Mouse (Mus musculus) Muller cell, postnatal 12 days (primary cell): Measurements from ENCODE around the gene Nbr1.
"Not testable (repeated sequence)": the region's sequence is repeated elsewhere in the genome, so short reads cannot be mapped to it uniquely, and the experiment has no call there.

Source experiments
- DNase-seq: peaks from one replicate; pipeline ENCODE4 v3.0.0-alpha.2; 2015; ENCODE audit errors: inconsistent ontology term

Nbr1 gene

DNA sequence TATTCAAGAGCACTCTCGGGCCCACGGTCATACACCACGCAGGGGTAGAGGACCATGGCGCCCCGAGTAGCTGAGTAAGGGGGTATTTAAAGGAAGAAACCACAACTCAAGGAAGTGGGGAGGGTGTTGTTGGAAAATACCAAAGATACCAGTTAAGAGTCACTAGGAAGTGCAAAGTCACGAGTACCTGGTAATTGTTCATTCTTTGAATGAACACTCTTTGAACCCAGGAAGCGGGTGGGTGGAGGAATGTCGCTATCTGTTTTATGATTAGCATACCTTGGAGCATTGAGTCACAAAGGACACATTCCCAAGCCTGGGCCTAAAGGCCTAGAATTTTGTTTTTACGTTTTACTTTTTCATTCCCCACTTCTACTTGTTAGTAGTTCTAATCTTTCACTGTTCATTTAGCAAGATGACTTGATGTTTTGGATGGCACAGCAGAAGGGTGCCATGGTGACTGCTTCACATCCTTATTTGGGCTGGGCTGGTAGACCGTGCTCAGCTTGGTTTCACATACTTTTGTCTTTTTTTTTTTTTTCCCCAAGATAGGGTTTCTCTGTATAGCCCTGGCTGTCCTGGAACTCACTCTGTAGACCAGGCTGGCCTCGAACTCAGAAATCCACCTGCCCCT is 68.2 kb downstream of the Nbr1 start:
- not testable (repeated sequence) for DNase-seq

DNA sequence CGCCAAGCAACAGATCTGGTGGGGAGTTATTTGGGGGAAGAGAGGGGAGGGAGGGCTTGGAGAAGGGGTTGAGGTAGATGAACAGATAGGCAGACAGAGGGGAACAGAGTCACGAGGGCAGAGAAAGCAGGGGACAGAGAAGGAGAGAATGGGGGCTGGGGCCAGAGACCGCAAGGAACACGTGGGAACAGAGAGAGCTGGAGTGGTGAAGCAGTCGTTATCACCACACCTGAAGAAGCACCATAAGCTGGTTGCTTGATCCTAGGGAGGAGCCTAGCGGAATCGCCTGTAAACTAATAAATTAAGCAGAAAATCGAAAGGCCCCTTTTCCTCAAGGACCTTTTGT is 74.7 kb downstream of the Nbr1 start:
- DNase-seq = no peak

DNA sequence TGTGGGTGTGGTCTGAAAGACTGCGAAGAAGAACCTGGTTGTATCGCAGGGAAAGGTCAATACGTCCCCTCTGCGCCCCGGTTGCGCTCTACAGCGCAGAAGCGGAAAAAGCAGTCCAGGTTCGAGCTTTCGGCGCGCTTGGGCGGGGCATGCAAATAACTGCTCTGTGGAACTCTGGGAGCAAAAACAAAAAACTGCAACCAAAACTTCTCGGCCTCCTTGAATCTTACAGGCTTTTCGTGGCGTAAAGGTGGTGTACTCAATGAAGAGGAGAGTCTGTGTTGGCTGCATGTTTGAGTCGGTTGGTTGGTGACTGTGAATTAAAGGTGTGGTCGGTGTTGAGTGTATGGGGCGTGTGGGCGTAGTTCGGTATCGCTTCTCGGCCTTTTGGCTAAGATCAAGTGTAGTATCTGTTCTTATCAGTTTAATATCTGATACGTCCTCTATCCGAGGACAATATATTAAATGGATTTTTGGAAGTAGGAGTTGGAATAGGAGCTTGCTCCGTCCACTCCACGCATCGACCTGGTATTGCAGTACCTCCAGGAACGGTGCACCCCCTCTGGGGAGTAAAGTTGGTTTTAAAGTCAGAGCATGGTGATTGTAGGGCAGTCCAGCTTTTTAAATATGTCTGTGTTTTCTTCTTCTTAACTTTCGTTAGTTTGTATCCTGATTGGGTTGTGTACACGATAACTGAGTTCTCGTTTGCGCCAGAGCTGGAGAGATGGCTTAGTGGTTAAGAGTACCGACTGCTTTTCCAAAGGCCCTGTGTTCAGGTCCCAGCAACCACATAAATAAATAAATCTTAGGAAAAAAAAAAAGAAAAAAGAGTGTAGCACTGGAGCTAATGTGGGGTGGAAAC is 75.3 kb downstream of the Nbr1 start, which contains the start of gene Rdm1:
Gene Rdm1, plus strand, starts transcription at position 201 of the 862 bp plus-strand sequence.
- DNase-seq = peak; percentile 93

DNA sequence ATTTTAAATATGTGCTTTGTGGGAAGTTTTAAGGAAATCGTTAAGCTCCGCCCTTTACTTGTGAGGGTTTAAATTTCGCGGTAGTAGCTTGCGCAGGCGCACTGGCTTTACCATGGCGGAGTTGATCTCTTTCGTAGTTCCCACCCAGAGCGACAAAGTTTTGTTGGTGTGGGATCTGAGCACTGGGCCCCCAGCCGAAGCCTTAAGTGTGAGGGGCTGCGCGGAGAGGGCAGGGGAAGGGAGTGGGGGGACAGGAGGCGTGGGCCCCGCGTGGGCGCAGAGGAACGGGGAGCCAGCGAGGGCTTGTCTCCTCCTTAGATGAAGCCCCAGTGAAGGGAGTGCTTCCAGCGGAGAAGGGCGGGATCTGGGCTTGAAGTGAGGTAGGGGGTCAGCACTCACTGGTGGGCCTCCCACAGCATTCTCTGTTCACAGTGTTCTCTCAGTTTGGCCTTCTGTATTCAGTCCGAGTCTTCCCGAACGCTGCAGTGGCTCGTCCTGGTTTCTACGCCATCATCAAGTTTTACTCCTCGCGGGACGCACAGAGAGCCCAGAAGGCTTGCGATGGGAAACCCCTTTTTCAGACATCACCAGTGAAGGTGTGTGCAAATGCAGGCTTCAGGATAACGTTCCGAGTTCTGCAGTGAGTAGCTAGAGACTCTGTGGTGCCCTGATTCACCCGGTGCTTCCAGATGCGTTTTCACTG is 76.1 kb downstream of the Nbr1 start:
- DNase-seq = peak; percentile 96

DNA sequence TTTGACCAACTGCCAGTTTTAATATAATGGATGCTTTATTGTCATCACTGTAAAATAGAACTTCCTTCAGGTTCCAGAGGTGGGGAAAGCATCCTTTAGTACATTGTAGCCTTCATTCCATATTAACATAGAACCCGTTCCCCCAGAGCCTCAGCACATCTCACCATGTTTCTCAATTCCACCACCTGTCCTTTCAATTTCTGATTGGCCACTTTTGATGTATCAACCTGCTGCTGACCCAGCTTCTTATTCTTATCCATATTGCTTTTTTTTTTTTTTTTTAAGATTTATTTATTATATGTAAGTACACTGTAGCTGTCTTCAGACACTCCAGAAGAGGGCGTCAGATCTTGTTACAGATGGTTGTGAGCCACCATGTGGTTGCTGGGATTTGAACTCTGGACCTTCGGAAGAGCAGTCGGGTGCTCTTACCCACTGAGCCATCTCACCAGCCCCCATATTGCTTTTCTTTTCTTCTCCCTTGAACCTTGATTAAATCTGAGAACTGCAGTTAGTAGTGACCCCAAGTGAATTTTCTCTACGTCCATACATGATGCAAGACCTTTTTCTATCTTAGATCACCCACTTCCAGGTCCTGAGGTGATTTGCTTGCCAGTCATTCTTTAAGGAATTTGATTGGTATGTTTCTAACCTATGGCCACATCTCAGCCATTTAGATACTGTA is 76.9 kb downstream of the Nbr1 start:
- DNase-seq = not testable (repeated sequence)
